Mouse (Mus musculus) liver, postnatal 0 days (tissue): Measurements from ENCODE around the gene Llgl2.

Experiments used
- CTCF ChIP-seq: sonication (generic); IDR thresholded peaks from 2 replicates; pipeline ENCODE4 v1.5.1; 2016; ENCODE audit warnings: antibody characterized with exemption, low read depth
- EP300 ChIP-seq: IDR thresholded peaks from 2 replicates; pipeline ENCODE4 v1.6.1; 2016; ENCODE audit warnings: antibody characterized with exemption, low read depth, mild to moderate bottlenecking

DNA sequence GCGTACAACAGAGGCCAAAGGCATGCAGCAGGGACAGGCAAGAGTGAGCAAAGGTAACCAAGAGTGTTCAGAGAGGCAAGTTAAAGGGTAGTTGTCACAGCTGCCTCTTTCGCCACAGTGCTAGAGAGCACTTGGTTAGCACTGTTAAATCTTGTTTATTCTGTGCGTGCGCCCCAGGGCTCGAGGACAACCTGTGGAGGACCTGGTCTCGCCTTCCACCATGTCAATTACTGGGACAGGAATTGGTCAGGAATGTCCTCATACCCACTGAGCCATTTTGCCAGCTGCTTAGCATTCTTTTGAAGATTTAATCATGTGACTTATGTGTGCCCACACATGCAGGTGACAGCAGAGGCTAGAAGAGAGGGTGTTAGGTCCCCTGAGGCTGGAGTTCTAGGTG lies 65.3 kb downstream of the Llgl2 start:
- TF ChIP-seq CTCF, result no peak
- TF ChIP-seq EP300, result no peak
